Mouse (Mus musculus) layer of hippocampus, postnatal 36 days (tissue): ENCODE measurements at regions not wholly inside any gene's neighbourhood (a gene's known extent, or its start where the extent isn't known, plus 50 kb on each side); places are given as distances from the start of the nearest gene placed in this dataset.

Experiments
- DNase-seq, 2 experiments: peaks; one replicate each; pipeline ENCODE4 v3.0.0; 2022

- DNase-seq, result no peak
Observed at GRCm38 (mm10) chr6:31112293-31113077, 153.6 kb upstream of the Klf14 start.

GRCm38 (mm10) chr6:31113558-31114326, 154.9 kb upstream of the Klf14 start:
- DNase-seq, result no peak

GRCm38 (mm10) chr6:31114336-31115335, 155.8 kb upstream of the Klf14 start:
- no peak for DNase-seq

GRCm38 (mm10) chr6:31115566-31115965, 156.7 kb upstream of the Klf14 start:
- DNase-seq, result no peak

- DNase-seq, result no peak
Observed at GRCm38 (mm10) chr6:31116365-31116764, 157.5 kb upstream of the Klf14 start.

GRCm38 (mm10) chr6:31117666-31118065, 158.8 kb upstream of the Klf14 start:
- no peak for DNase-seq

GRCm38 (mm10) chr6:31121008-31121407, 162.1 kb upstream of the Klf14 start:
- no peak for DNase-seq

GRCm38 (mm10) chr6:31122895-31123294, 164.0 kb upstream of the Klf14 start:
- no peak for DNase-seq

GRCm38 (mm10) chr6:31123342-31123990, 164.6 kb upstream of the Klf14 start:
- no peak for DNase-seq

GRCm38 (mm10) chr6:31124076-31124475, 165.2 kb upstream of the Klf14 start:
- no peak for DNase-seq

GRCm38 (mm10) chr6:31124872-31125271, 166.0 kb upstream of the Klf14 start:
- DNase-seq, result no peak

- DNase-seq, result no peak
Observed at GRCm38 (mm10) chr6:31125328-31126118, 166.6 kb upstream of the Klf14 start.

GRCm38 (mm10) chr6:31126131-31126871, 167.4 kb upstream of the Klf14 start:
- no peak for DNase-seq

- no peak for DNase-seq
Observed at GRCm38 (mm10) chr6:31129170-31129569, 170.3 kb upstream of the Klf14 start.

GRCm38 (mm10) chr6:31129987-31130386, 171.1 kb upstream of the Klf14 start:
- DNase-seq, result no peak

- DNase-seq, result no peak
Observed at GRCm38 (mm10) chr6:31130522-31130921, 171.6 kb upstream of the Klf14 start.

- DNase-seq, result no peak
Observed at GRCm38 (mm10) chr6:31131716-31132115, 172.8 kb upstream of the Klf14 start.

- DNase-seq, result no peak
Observed at GRCm38 (mm10) chr6:31132396-31133190, 173.7 kb upstream of the Klf14 start.

GRCm38 (mm10) chr6:31133896-31134735, 175.2 kb upstream of the Klf14 start:
- no peak for DNase-seq
